Mouse (Mus musculus): ENCODE measurements around the gene Rhcg. TPM values are rescaled to one million over a fixed set of nuclear protein-coding genes. Genes with fewer than 3 reads are reported as not detected.

Rhcg gene
- polyA plus RNA-seq, 1 experiment from 2014 or later, result not detected

DNA sequence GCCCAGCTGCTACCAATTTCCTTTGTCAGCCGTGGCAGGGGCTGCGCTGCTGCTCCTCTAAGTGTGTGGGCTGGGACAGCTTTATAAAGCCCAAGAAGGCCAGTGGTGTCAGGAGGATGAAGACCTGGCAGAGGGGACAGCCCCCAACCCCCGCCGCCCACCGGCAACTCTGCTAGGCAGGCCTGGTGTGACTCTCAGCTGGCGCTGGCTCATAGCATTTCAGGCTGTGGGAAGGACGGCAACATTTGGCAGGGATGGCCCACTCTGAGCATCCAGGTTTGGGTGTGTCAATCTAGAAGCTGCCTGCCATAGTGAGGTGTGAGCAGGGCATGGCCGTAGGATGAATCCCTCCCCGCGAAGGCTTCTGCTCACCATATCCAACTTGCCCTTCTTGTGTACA lies 17.3 kb downstream of the Rhcg start:
- H3K4me2 ChIP-seq, result no peak overlapping the region
- ATAC-seq (ENCODE audit: insufficient number of reproducible peaks, insufficient read depth, low FRiP score, low TSS enrichment, low read depth), result no peak
- no peaks in the 10 kb centered on the region for H3K36me3 ChIP-seq
- H3K27me3 ChIP-seq, result peaks cover 96% of the 10 kb centered on the region
- no peaks in the 10 kb centered on the region for H3K9me3 ChIP-seq
- no peak overlapping the region for H3K27ac ChIP-seq
- 60% methylated on average over 10 of the region's 10 CpGs for WGBS
- H3K4me3 ChIP-seq (replicated peaks), result no peak overlapping the region
- H3K4me1 ChIP-seq (replicated peaks), result no peaks in the 10 kb centered on the region
- H3K9ac ChIP-seq (replicated peaks), result no peak overlapping the region

DNA sequence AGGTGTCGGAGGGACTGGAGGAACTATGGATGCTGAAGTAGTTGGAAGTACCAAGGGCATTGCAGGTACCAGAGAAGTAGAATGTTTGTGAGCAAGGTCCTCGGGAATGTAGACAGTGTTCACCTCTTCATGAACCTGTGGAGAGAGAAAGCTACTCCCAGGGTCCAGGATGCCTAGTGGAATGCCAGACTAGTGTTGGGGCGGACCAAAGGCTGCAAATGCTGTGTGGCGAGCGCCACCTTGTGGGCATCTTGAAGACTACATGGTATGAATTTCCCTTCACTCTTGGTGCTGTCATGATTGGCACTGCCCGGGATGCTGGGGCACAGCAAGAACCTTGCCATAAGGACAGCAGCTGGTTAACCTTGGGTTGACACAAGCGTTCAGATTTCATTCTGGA lies 22.6 kb downstream of the Rhcg start:
- H3K9ac ChIP-seq (replicated peaks), result no peak overlapping the region
- no peaks in the 10 kb centered on the region for H3K36me3 ChIP-seq
- no peaks in the 10 kb centered on the region for H3K9me3 ChIP-seq
- H3K4me2 ChIP-seq, result no peak overlapping the region
- no peak overlapping the region for H3K4me3 ChIP-seq (replicated peaks)
- WGBS, result 12% methylated on average over 7 of the region's 7 CpGs
- ATAC-seq (ENCODE audit: insufficient number of reproducible peaks, insufficient read depth, low FRiP score, low TSS enrichment, low read depth), result peak; percentile 32; the same call in 1 of the 2 replicates
- peaks cover 98% of the 10 kb centered on the region for H3K27me3 ChIP-seq
- H3K4me1 ChIP-seq (replicated peaks), result peaks cover 14% of the 10 kb centered on the region
- H3K27ac ChIP-seq, result no peak overlapping the region

DNA sequence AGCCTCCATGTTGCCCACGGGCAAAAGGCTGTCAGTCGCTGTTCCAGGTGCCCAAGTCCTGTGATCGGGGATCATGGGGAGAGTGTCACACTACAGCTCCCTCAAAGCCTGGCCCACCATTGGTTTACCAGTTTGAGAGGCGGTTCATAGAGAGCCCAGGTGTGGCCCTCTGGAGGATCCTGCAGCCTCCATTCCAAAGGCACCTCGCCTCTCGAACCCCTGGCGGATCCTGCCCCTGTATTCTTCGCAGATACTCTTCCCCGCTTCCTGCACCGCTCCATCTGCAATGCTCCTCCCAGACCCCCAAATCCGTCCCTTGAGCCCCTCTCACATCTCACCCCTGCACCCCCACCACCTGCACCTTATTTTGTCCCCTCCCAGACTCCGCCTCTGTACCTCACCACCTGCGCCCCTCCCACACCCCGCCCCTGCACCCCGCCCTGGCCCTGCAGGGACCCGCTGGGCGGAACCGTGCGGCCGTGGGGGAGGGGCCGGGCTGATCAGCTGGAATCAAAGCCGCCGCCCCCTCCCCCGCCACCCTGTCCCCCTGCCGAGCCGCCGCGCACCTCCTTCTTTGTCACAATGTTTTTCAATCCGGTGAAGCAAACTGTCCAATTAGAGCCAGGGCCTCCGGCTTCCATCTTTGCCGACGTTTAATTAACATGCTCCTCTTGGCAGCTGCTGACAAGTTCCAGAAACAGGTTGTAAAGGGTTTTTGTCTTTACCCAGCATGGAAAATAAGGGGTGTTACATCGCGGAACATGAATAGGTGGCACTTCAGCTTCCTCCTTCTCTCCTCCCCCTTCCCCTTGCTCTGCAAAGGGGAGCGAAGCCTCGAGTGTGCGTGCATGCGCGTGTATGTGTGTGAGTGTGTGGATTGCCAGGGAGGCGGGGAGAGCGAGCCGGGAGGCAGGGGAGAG lies 25.4 kb downstream of the Rhcg start:
- H3K9ac ChIP-seq (replicated peaks), result peak overlapping the region; percentile 40; the same call in 1 of the 2 replicates
- no peak for ATAC-seq (ENCODE audit: insufficient number of reproducible peaks, insufficient read depth, low FRiP score, low TSS enrichment, low read depth)
- H3K4me2 ChIP-seq, result peak overlapping the region; percentile 81
- peak overlapping the region; percentile 42 for H3K4me3 ChIP-seq (replicated peaks)
- under 1% methylated on average over 42 of the region's 42 CpGs for WGBS
- H3K36me3 ChIP-seq, result no peaks in the 10 kb centered on the region
- no peak overlapping the region for H3K27ac ChIP-seq
- peaks cover 14% of the 10 kb centered on the region for H3K4me1 ChIP-seq (replicated peaks)
- no peaks in the 10 kb centered on the region for H3K9me3 ChIP-seq
- H3K27me3 ChIP-seq, result peaks cover 89% of the 10 kb centered on the region

DNA sequence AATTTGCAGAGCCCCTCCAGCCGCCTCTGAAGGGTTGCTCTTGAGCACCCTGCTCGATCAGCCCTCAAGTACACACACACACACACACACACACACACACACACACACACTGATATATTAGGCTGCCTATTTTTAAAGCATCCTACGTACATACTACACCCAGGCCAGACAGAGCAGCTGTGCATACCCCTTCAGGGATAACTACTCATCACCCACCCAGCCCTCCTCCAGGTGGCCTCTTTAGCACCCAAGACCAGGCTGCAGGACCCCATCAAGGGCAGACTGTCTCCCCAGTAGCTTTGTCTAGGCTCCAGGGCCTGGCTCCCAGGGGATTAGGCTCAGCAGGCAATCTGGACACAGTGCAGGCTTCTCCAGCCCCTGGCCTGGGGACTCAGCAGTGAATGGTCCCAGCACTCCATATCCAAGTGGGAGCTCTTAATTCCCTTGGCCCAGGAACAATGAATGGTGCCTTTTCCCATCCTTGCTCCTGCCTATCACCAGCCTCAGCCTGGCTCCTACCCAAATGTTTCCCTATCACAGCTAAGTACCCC lies 26.8 kb downstream of the Rhcg start:
- no peak overlapping the region for H3K27ac ChIP-seq
- no peaks in the 10 kb centered on the region for H3K9me3 ChIP-seq
- 23% methylated on average over 3 of the region's 3 CpGs for WGBS
- H3K4me1 ChIP-seq (replicated peaks), result peaks cover 14% of the 10 kb centered on the region
- no peak for ATAC-seq (ENCODE audit: insufficient number of reproducible peaks, insufficient read depth, low FRiP score, low TSS enrichment, low read depth)
- no peak overlapping the region for H3K9ac ChIP-seq (replicated peaks)
- no peaks in the 10 kb centered on the region for H3K36me3 ChIP-seq
- H3K4me3 ChIP-seq (replicated peaks), result no peak overlapping the region
- no peak overlapping the region for H3K4me2 ChIP-seq
- H3K27me3 ChIP-seq, result peaks cover 82% of the 10 kb centered on the region

DNA sequence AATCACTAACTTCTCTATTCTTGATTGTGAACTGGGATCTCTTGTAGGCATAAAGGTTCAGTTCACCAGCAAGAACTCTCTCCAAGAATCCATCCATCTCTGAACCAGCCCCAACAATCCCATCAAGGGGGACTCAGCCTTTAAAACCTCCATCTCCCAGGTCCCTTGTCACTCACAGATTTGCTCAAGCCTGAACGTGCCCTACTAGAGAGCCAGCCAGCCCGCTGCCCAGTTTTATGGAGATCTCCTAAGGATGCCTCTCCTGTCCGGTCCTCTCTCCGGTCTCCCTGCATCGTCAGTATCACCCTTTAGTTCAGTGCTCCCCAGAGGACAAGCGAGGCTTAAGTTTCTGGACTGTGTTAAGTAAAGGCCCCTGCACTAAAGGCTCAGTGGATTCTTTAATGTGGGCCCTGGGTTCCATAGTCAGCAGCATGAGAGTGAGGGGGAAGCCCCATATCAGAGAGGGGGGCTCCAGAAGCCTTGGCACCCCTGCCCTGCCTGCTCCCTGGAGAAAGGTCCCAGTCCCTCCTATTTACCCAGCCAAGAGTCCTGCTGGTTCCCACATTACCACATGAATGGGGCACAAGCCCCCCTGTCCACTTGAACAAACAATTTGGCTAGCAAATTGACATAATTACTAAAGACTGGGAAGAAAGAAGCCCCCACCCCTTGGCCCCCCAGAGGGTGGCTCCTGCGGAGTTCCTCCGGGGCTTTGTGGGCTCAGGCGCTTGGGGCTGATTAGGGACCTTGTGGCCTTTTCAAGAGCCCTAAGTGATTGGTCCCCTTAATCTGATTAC lies 27.5 kb downstream of the Rhcg start:
- Histone ChIP-seq H3K4me2 (no peak overlapping the region), H3K27ac (no peak overlapping the region), H3K27me3 (peaks cover 80% of the 10 kb centered on the region), H3K36me3 (no peaks in the 10 kb centered on the region), H3K9me3 (no peaks in the 10 kb centered on the region), H3K9ac (replicated peaks) (no peak overlapping the region), H3K4me3 (replicated peaks) (no peak overlapping the region), H3K4me1 (replicated peaks) (peaks cover 14% of the 10 kb centered on the region)
- 13% methylated on average over 9 of the region's 9 CpGs for WGBS
- no peak for ATAC-seq (ENCODE audit: insufficient number of reproducible peaks, insufficient read depth, low FRiP score, low TSS enrichment, low read depth)

DNA sequence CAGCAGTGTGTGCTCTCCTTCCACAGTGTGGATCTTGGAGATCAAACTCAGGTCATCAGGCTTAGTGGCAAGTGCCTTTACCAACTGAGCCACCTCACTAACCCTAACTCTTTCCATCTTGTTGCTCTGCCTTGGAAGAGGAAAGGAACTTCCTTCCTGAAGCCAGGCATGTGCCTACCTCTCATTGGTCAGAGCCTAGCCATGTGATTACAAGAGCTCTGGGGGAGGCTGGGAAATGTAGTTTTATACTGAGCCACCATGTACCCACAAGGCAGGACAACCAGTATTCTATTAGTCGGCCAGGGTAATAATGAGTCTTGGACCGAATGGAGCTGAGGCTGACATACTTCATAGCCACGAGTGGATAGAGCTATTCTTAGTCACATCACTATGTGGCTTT lies 29.2 kb downstream of the Rhcg start:
- H3K27me3 ChIP-seq, result peaks cover 80% of the 10 kb centered on the region
- 83% methylated on average over 3 of the region's 3 CpGs for WGBS

DNA sequence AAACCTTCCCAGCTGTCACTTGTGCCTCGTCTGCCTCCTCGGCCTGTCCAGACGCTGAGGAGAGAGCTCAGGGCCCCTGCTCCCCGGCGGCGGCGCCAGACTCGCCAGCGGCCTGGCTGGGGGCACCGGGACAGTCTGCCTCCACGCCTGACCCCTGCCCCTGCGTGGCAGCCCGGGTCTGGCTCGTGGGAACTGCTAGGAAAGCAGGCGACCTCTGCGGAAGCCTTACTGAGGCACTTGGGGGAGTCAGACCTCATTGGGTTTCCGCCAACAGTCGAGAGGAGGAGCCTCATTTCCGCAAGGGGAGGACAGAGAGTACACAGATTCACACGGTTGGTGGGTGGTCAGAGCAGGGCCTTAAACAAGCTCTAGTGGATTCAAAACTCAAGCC lies 38.6 kb downstream of the Rhcg start:
- Histone ChIP-seq H3K4me1 (replicated peaks) (peaks cover 16% of the 10 kb centered on the region), H3K9ac (replicated peaks) (0 out of 2 replicates have a peak overlapping the region, but pooled peaks have one; percentile 37), H3K4me2 (peak overlapping the region; percentile 54), H3K9me3 (no peaks in the 10 kb centered on the region), H3K27ac (no peak overlapping the region), H3K27me3 (peaks cover 96% of the 10 kb centered on the region), H3K4me3 (replicated peaks) (peak overlapping the region; percentile 28), H3K36me3 (no peaks in the 10 kb centered on the region)
- ATAC-seq (ENCODE audit: insufficient number of reproducible peaks, insufficient read depth, low FRiP score, low TSS enrichment, low read depth), result no peak
- 2% methylated on average over 20 of the region's 20 CpGs for WGBS

More for the DNA sequence above, 29.2 kb downstream of the Rhcg start:
- H3K4me2 ChIP-seq, result no peak overlapping the region
- H3K4me1 ChIP-seq (replicated peaks), result peaks cover 14% of the 10 kb centered on the region
- ATAC-seq (ENCODE audit: insufficient number of reproducible peaks, insufficient read depth, low FRiP score, low TSS enrichment, low read depth), result no peak
- H3K9me3 ChIP-seq, result no peaks in the 10 kb centered on the region
- no peaks in the 10 kb centered on the region for H3K36me3 ChIP-seq
- H3K4me3 ChIP-seq (replicated peaks), result no peak overlapping the region
- no peak overlapping the region for H3K9ac ChIP-seq (replicated peaks)
- no peak overlapping the region for H3K27ac ChIP-seq

DNA sequence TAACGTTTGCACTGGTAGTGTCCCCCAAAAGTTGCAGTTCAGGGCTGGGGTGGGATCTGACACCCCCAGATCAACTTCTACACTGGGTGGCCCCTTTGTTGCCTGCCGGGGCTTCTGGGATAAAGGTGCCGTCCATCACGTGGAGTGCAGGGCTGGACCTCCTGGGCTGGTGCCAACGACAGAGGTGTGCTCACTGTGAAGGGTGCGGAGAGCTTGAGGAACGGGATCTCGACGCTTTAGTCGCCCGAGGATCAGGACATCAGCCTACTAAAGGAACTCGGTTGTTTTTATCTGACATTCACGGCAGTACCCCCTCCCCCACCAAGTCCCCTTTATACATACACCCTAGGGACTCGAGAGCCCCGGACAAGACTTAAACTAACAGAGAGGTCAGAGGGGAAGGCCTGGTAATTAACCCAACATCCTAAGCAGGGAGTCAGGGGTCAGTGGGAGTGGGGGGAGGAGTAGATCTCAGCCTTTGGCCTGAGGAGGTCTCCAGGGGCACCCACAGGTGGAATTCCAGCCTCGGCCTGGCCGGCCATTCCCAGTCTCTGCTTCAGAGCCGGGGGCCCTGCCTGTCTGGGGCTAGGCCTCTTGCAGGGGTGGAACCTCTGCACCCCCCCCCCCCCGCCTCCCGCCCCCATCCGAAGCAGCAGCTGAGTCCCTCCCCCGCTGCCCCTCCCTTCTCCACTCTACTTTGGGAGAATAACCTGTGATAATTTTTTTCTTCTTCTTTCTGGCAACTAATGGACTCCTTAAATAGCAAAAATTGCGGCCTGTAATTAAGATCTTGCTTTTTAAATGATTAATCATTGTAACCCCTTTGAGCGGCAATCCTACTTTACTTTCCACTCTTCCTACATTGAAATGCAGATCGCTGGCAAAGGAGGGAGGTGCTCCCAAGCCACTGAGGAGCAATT lies 39.3 kb downstream of the Rhcg start:
- H3K4me3 ChIP-seq (replicated peaks), result peak overlapping the region; percentile 28
- H3K4me2 ChIP-seq, result peak overlapping the region; percentile 54
- ATAC-seq (ENCODE audit: insufficient number of reproducible peaks, insufficient read depth, low FRiP score, low TSS enrichment, low read depth), result no peak
- 3% methylated on average over 25 of the region's 25 CpGs for WGBS
- H3K27ac ChIP-seq, result no peak overlapping the region
- no peaks in the 10 kb centered on the region for H3K36me3 ChIP-seq
- no peaks in the 10 kb centered on the region for H3K9me3 ChIP-seq
- H3K4me1 ChIP-seq (replicated peaks), result peaks cover 16% of the 10 kb centered on the region
- peaks cover 96% of the 10 kb centered on the region for H3K27me3 ChIP-seq
- H3K9ac ChIP-seq (replicated peaks), result 0 out of 2 replicates have a peak overlapping the region, but pooled peaks have one; percentile 37

DNA sequence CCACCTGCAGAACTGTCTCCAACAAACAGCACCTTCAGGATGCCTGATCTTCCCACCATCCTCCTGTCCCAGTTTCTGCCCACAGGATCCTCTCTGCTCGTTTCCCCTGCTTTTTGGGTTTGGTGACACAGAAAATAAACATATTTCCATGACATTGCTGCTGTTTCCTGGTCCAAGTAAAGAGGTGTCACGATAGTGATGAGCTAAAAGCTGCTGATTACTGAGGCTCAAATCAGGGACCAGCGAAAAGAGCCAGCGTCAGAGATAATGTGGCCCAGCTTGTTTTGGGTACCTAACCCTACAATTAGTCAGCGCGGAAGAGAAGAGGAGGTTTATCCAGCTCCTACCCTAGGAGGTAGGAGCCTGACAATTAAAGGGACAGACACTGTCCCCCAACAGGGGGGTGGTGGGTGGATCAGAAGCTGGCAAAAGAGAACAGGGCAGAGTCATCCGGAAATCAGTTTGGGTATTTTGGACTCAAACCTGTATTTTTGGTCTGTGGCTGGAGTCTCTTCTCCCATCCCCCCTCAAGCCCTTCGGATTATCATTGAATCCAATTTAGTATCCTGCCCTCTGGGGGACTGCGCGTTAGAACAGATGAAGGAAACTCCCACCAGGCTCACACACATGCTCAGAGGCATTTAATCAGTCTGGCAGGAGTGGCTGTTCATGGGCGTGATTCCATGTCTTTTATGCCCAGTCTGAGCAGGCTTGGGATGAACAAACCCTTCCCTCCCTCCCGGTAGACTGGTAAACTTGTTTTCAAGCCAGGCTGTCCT lies 40.2 kb downstream of the Rhcg start:
- peaks cover 16% of the 10 kb centered on the region for H3K4me1 ChIP-seq (replicated peaks)
- H3K27ac ChIP-seq, result no peak overlapping the region
- no peaks in the 10 kb centered on the region for H3K36me3 ChIP-seq
- no peak overlapping the region for H3K4me2 ChIP-seq
- no peak overlapping the region for H3K9ac ChIP-seq (replicated peaks)
- H3K4me3 ChIP-seq (replicated peaks), result no peak overlapping the region
- no peaks in the 10 kb centered on the region for H3K9me3 ChIP-seq
- peaks cover 96% of the 10 kb centered on the region for H3K27me3 ChIP-seq
- WGBS, result 4% methylated on average over 12 of the region's 12 CpGs
- no peak for ATAC-seq (ENCODE audit: insufficient number of reproducible peaks, insufficient read depth, low FRiP score, low TSS enrichment, low read depth)

DNA sequence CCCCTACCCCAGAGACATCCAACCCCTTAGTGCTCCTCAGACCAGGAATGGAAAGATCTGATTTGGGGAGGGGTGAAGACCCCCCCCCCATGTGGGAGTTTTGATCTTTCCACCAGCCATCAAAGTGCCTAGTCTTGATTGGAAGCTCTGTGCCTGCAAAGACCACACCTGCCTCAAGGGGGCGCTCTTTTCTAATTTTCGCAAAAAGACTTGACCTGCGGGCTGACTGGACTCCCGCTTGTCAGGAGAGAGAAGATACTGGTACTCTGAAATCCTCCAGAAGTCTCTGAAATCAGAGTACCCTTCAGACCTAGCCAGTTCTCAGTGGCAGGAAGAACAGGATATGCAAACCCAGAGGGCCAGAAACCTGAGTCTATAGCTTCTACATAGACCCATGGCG lies 40.8 kb downstream of the Rhcg start:
- no peak overlapping the region for H3K4me2 ChIP-seq
- H3K36me3 ChIP-seq, result no peaks in the 10 kb centered on the region
- under 1% methylated on average over 5 of the region's 5 CpGs for WGBS
- H3K27me3 ChIP-seq, result peaks cover 95% of the 10 kb centered on the region
- no peak overlapping the region for H3K4me3 ChIP-seq (replicated peaks)
- no peaks in the 10 kb centered on the region for H3K9me3 ChIP-seq
- no peak overlapping the region for H3K9ac ChIP-seq (replicated peaks)
- no peak overlapping the region for H3K27ac ChIP-seq
- ATAC-seq (ENCODE audit: insufficient number of reproducible peaks, insufficient read depth, low FRiP score, low TSS enrichment, low read depth), result no peak
- peaks cover 16% of the 10 kb centered on the region for H3K4me1 ChIP-seq (replicated peaks)
